Mouse (Mus musculus): Measurements from ENCODE around the gene Znrf2. TPM values are rescaled to one million over a fixed set of nuclear protein-coding genes. Genes with fewer than 3 reads are reported as not detected.

Gene Znrf2
- polyA plus RNA-seq, 1 experiment from 2014 or later = 5.3 TPM

- Histone ChIP-seq H3K36me3 (ENCODE audit: control insufficient read depth, insufficient read depth, low read length) (no peaks in the 10 kb centered on the region), H3K4me3 (ENCODE audit: low read length) (no peak overlapping the region), H3K4me2 (ENCODE audit: low read length) (no peak overlapping the region), H3K9me3 (ENCODE audit: control insufficient read depth, low read length) (no peaks in the 10 kb centered on the region), H3K4me1 (ENCODE audit: control insufficient read depth, insufficient read depth, low read depth, low read length) (no peaks in the 10 kb centered on the region), H3K9ac (ENCODE audit: low read depth, low read length) (no peak overlapping the region), H3K27me3 (replicated peaks; ENCODE audit: control insufficient read depth, insufficient read depth, low read length) (0 out of 2 replicates have a peak, but pooled peaks cover 2% of the 10 kb centered on the region), H3K27ac (ENCODE audit: low read depth, low read length) (no peak overlapping the region)
- no peak for ATAC-seq
- 94% methylated on average over 6 of the region's 6 CpGs for WGBS
These were observed 124.4 kb downstream of the Znrf2 start for GRCm38 (mm10) chr6:54941149-54941548.

Other genes with a start within 250 kb of the Znrf2 start
- gene Plekha8, start 221.8 kb upstream of the Znrf2 start, polyA plus RNA-seq (2015; fragmentation: Nextera tagmentation; extraction: Ambion mirVana) = 6.3 and 8.1 TPM in 2 replicates
- 8.0 and 11.8 TPM in 2 replicates for gene Fkbp14, start 219.6 kb upstream of the Znrf2 start, polyA plus RNA-seq (2015; fragmentation: Nextera tagmentation; extraction: Ambion mirVana)
- gene Mturn, start 135.3 kb upstream of the Znrf2 start, polyA plus RNA-seq (2015; fragmentation: Nextera tagmentation; extraction: Ambion mirVana) = 94.3 and 104 TPM in 2 replicates
- gene Nod1, start 155.7 kb downstream of the Znrf2 start, polyA plus RNA-seq (2015; fragmentation: Nextera tagmentation; extraction: Ambion mirVana) = 3.1 and 3.6 TPM in 2 replicates
- 14.3 and 20.5 TPM in 2 replicates for gene Ggct, start 176.0 kb downstream of the Znrf2 start, polyA plus RNA-seq (2015; fragmentation: Nextera tagmentation; extraction: Ambion mirVana)
- gene Gars, start 221.1 kb downstream of the Znrf2 start, polyA plus RNA-seq (2015; fragmentation: Nextera tagmentation; extraction: Ambion mirVana) = 209 and 213 TPM in 2 replicates

All from hindbrain, embryonic 16.5 days (tissue).